Mouse (Mus musculus): ENCODE data around the gene Eci1.

Eci1 gene

DNA sequence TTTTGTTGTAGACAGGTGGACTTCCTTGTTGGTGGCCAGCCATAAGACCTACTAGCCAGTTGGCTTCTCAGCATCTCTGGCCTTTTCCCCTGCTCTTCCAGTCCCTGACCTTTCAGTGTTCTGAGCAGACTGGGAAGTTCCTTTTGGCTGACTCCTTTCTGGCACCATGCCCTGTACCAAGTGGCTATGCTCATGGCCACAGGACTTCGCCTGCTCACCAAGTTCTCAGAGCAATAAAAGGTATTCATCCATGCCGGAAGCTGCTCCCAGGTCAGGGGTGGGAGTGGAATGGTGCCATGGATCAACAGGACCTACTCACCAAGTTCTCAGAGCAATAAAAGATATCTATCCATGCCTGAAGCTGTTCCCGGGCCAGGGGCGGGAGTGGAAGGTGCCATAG is 46.1 kb downstream of the Eci1 start:
- no peak for DNase-seq (ENCODE audit: low read depth, low spot score)

DNA sequence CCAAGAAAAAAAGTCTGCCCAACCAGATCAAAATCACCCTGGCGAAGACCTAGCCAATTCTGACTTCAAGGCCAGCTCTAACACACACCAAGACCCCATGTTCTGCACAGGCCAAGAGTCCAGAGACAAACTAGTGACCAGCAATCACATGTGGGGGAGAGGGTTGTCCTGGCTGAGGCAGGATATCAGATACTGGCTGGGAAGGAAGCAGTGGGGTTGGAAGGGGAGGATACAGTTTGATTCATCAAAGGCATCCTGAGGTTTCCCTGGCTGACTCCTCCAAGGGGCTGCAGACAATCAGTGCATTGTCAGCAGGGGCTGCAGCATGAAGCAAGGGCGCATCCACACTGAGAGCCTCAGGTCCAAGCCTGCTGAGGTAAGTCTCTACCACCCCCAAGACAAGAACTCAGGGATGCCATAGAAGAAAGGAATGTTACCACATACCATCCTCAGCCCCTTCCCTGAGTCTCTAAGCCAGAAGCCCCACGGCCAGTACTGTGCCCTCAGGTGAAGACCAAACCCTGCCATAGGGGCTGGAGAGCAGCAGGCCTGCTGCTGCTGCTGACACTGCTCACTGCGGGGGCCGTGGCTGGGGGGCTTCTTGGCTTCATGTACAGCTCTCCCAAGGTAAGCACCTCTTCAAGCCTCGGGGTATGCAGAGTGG is 47.3 kb downstream of the Eci1 start, which contains the start of gene Bricd5:
TSS of gene Bricd5 (plus strand) at position 273 of the 664 bp plus-strand sequence.
- DNase-seq (ENCODE audit: low read depth, low spot score) = no peak

DNA sequence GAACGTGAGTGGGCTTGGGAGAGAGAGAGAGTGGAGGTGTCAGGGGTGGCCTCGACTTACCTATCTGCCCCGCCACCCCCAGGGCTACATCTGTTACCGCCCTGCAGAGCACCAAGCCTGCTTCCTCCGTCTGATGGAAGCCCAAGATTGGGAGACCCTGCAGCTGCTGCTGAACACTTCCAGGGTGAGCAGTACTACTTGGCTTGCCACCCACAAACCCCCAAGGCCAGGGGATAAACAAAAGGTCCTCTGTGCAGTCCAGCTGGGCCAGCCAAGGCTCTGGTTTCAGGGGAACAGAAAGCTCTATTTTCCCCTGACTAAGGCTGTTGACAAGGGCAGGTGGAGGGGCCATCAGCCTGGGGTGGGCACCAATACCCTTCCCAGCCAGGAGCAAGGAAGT is 48.1 kb downstream of the Eci1 start:
- no peak for DNase-seq (ENCODE audit: low read depth, low spot score)

- no peak for DNase-seq (ENCODE audit: low read depth, low spot score)
Observed at GRCm38 (mm10) chr17:24475586-24475985, 49.1 kb downstream of the Eci1 start.

- DNase-seq (ENCODE audit: low read depth, low spot score) = no peak
Observed at GRCm38 (mm10) chr17:24476022-24476776, 49.8 kb downstream of the Eci1 start.

DNA sequence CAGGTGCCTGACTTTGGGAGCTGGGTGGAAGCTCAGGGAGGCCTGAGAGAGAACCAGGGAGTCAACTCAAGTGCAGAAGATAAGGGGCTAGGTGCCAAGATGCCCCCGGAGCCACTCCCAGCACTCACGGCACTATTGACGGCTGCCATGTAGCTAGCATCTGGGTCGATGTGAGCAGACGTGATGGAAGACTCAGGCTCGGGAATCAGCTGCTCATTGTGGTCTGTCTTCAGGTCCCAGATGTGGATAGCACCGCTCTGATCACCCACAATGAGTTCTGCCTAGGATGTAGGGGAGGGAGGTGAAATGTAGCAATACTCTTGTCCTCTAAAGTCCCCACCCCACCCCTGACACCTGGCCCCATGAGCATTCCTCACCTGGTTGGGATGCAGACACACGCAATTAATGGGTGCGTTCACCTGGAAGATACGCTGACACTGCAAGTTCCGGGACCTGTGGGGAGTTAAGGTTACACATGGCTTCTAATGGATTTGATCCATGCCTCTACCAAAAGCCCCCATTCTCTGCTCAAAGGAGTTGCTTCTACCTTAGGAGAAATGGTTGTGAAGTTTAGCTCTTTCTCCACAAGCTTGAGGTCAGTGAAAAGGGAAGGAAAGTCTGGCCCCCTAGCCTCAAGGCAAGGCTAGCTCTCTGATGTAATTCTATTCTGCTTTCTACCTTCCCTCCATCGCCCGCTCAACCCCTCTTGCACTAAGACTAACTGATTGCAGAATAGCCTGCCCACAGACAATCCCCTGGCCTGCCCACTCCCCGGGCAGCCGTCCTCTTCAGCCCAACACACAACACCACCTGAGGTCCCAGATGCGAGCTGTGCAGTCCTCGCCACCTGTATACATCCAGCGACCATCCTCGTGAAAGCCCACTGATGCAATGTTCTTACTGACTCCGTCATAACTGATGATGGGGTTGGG is 50.9 kb downstream of the Eci1 start:
- DNase-seq (ENCODE audit: low read depth, low spot score) = no peak

GRCm38 (mm10) chr17:24477985-24478600 is 51.7 kb downstream of the Eci1 start:
- no peak for DNase-seq (ENCODE audit: low read depth, low spot score)

- peak; percentile 97 for DNase-seq (ENCODE audit: low read depth, low spot score)
Observed at GRCm38 (mm10) chr17:24478663-24479380, 52.4 kb downstream of the Eci1 start, which contains the start of gene Mlst8. TSS of gene Mlst8 (minus strand) at chr17:24479078.

GRCm38 (mm10) chr17:24479431-24479830 is 53.0 kb downstream of the Eci1 start:
- no peak for DNase-seq (ENCODE audit: low read depth, low spot score)

- no peak for DNase-seq (ENCODE audit: low read depth, low spot score)
Observed at GRCm38 (mm10) chr17:24480201-24480826, 53.9 kb downstream of the Eci1 start.

DNA sequence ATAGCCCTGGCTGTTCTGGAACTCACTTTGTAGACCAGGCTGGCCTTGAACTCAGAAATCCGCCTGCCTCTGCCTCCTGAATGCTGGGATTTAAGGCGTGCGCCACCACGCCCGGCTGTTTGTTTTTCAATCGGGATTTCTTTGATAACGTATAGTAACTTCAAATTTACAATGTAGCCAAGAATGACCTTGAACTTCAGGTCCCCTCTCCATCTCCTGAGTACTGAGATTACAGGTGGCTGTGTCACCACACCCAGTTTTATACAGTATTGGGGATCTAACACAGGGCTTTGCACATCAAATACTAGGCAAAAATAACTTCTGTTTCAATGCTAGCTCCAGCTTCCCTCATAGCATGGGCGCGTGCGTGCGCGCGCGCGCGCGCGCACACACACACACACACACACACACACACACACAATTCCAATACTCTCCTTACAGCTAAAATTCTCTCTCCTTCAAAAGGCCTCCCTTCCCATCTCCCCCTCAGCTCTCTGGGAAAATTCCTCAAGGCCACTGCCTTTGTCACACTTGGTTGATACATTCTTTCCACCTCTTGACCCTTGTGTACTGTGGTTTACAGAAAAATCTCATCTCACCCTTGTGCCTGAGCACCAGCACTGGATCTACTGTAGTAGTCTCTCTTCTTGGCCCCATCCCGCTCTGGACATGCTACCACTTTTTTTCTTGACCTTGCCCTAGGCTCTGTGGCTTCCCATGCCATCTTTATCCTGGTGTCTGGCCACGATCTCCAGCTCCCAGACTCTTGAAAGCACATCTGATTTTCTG is 54.8 kb downstream of the Eci1 start:
- DNase-seq (ENCODE audit: low read depth, low spot score) = no peak

GRCm38 (mm10) chr17:24483495-24483894 is 57.1 kb downstream of the Eci1 start:
- DNase-seq (ENCODE audit: low read depth, low spot score) = no peak

- no peak for DNase-seq (ENCODE audit: low read depth, low spot score)
Observed at GRCm38 (mm10) chr17:24485090-24485860, 58.8 kb downstream of the Eci1 start.

- no peak for DNase-seq (ENCODE audit: low read depth, low spot score)
Observed at GRCm38 (mm10) chr17:24488186-24488661, 61.8 kb downstream of the Eci1 start, which contains the start of gene Caskin1. TSS of gene Caskin1 (plus strand) at chr17:24488601.

DNA sequence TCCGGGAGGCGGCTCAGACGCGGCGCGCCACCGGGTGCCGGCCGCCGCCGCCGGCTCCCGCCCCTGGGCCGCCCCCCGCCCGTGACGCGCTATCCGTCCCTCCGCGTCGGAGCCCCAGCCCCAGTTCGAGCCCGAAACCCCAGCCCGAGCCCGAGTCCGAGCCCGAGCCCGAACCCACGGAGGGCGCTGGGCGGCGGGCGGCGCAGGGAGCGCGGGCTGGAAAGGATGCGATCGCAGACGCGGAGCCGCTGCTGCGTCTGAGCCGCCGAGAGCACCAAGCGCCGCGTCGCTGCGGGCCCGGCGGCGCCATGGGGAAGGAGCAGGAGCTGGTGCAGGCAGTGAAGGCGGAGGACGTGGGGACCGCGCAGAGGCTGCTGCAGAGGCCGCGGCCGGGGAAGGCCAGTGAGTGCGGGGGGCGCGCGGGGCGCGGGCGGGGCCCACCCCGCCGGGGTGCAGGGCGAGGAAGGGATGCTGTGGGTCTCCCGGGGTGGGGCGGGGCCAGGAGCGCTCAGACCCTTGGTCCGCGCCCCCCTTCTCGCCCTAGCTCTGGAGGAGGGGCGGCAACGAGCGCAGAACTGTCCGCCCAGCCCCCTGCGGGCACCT is 62.3 kb downstream of the Eci1 start:
- DNase-seq (ENCODE audit: low read depth, low spot score) = no peak
